Mouse (Mus musculus): ENCODE measurements around the gene Ctnnd2.

- no peak for TF ChIP-seq EP300 (IDR thresholded peaks at IDR 0.05; ENCODE audit: low read depth)
- no peak for TF ChIP-seq CTCF (IDR thresholded peaks at IDR 0.05; ENCODE audit: low read depth)
Observed at GRCm38 (mm10) chr15:30384386-30384785, 212.0 kb downstream of the Ctnnd2 start.

Measured in heart, postnatal 0 days (tissue).